Mouse (Mus musculus): ENCODE results near the gene Sult5a1.
"Not testable (repeated sequence)": the region's sequence is repeated elsewhere in the genome, so short reads cannot be mapped to it uniquely, and the experiment has no call there.

Gene Sult5a1

GRCm38 (mm10) chr8:123157888-123158465, at the start of gene Sult5a1:
Gene Sult5a1 (minus strand): TSS chr8:123158315.
- H3K27me3 ChIP-seq (ENCODE audit: control insufficient read depth, insufficient read depth, low read length, poor library complexity, severe bottlenecking) = no peaks in the 10 kb centered on the region
- H3K36me3 ChIP-seq (ENCODE audit: control insufficient read depth, insufficient read depth, low read length, poor library complexity, severe bottlenecking) = no peaks in the 10 kb centered on the region
- DNase-seq (ENCODE audit: low read depth, low spot score) = no peak

- H3K36me3 ChIP-seq (ENCODE audit: control insufficient read depth, insufficient read depth, low read length, poor library complexity, severe bottlenecking) = no peaks in the 10 kb centered on the region; the same call in none of the 2 replicates
- DNase-seq (ENCODE audit: low read depth, low spot score) = no peak
- no peaks in the 10 kb centered on the region for H3K27me3 ChIP-seq (ENCODE audit: control insufficient read depth, insufficient read depth, low read length, poor library complexity, severe bottlenecking)
Measured at GRCm38 (mm10) chr8:123203571-123203970, 45.5 kb upstream of the Sult5a1 start.

- peak; percentile 78 for DNase-seq (ENCODE audit: low read depth, low spot score)
- no peaks in the 10 kb centered on the region; the same call in 1 of the 2 replicates for H3K36me3 ChIP-seq (ENCODE audit: control insufficient read depth, insufficient read depth, low read length, poor library complexity, severe bottlenecking)
Measured at GRCm38 (mm10) chr8:123202288-123202687, 44.2 kb upstream of the Sult5a1 start.

GRCm38 (mm10) chr8:123199864-123200263, 41.7 kb upstream of the Sult5a1 start:
- Histone ChIP-seq H3K36me3 (ENCODE audit: control insufficient read depth, insufficient read depth, low read length, poor library complexity, severe bottlenecking) (no peaks in the 10 kb centered on the region; the same call in 1 of the 2 replicates), H3K27me3 (ENCODE audit: control insufficient read depth, insufficient read depth, low read length, poor library complexity, severe bottlenecking) (no peaks in the 10 kb centered on the region)
- no peak for DNase-seq (ENCODE audit: low read depth, low spot score)

More at GRCm38 (mm10) chr8:123202288-123202687, 44.2 kb upstream of the Sult5a1 start:
- no peaks in the 10 kb centered on the region for H3K27me3 ChIP-seq (ENCODE audit: control insufficient read depth, insufficient read depth, low read length, poor library complexity, severe bottlenecking)

- not testable (repeated sequence) for H3K36me3 ChIP-seq (ENCODE audit: control insufficient read depth, insufficient read depth, low read length, poor library complexity, severe bottlenecking); H3K27me3 ChIP-seq (ENCODE audit: control insufficient read depth, insufficient read depth, low read length, poor library complexity, severe bottlenecking); DNase-seq (ENCODE audit: low read depth, low spot score)
Measured at GRCm38 (mm10) chr8:123197016-123197415, 38.9 kb upstream of the Sult5a1 start.

GRCm38 (mm10) chr8:123193771-123194170, 35.7 kb upstream of the Sult5a1 start:
- DNase-seq (ENCODE audit: low read depth, low spot score) = no peak
- Histone ChIP-seq H3K27me3 (ENCODE audit: control insufficient read depth, insufficient read depth, low read length, poor library complexity, severe bottlenecking) (no peaks in the 10 kb centered on the region), H3K36me3 (ENCODE audit: control insufficient read depth, insufficient read depth, low read length, poor library complexity, severe bottlenecking) (no peaks in the 10 kb centered on the region)

GRCm38 (mm10) chr8:123191908-123192307, 33.8 kb upstream of the Sult5a1 start:
- Histone ChIP-seq H3K36me3 (ENCODE audit: control insufficient read depth, insufficient read depth, low read length, poor library complexity, severe bottlenecking) (no peaks in the 10 kb centered on the region), H3K27me3 (ENCODE audit: control insufficient read depth, insufficient read depth, low read length, poor library complexity, severe bottlenecking) (no peaks in the 10 kb centered on the region)
- DNase-seq (ENCODE audit: low read depth, low spot score) = no peak

- H3K27me3 ChIP-seq (ENCODE audit: control insufficient read depth, insufficient read depth, low read length, poor library complexity, severe bottlenecking) = no peaks in the 10 kb centered on the region
- H3K36me3 ChIP-seq (ENCODE audit: control insufficient read depth, insufficient read depth, low read length, poor library complexity, severe bottlenecking) = no peaks in the 10 kb centered on the region
- peak; percentile 32 for DNase-seq (ENCODE audit: low read depth, low spot score)
Measured at GRCm38 (mm10) chr8:123190678-123191077, 32.6 kb upstream of the Sult5a1 start.

GRCm38 (mm10) chr8:123188841-123189240, 30.7 kb upstream of the Sult5a1 start:
- no peaks in the 10 kb centered on the region for H3K27me3 ChIP-seq (ENCODE audit: control insufficient read depth, insufficient read depth, low read length, poor library complexity, severe bottlenecking)
- DNase-seq (ENCODE audit: low read depth, low spot score) = no peak

GRCm38 (mm10) chr8:123188006-123188405, 29.9 kb upstream of the Sult5a1 start:
- DNase-seq (ENCODE audit: low read depth, low spot score) = no peak
- Histone ChIP-seq H3K27me3 (ENCODE audit: control insufficient read depth, insufficient read depth, low read length, poor library complexity, severe bottlenecking) (no peaks in the 10 kb centered on the region), H3K36me3 (ENCODE audit: control insufficient read depth, insufficient read depth, low read length, poor library complexity, severe bottlenecking) (no peaks in the 10 kb centered on the region)

More at GRCm38 (mm10) chr8:123188841-123189240, 30.7 kb upstream of the Sult5a1 start:
- no peaks in the 10 kb centered on the region for H3K36me3 ChIP-seq (ENCODE audit: control insufficient read depth, insufficient read depth, low read length, poor library complexity, severe bottlenecking)

- no peaks in the 10 kb centered on the region for H3K27me3 ChIP-seq (ENCODE audit: control insufficient read depth, insufficient read depth, low read length, poor library complexity, severe bottlenecking)
- H3K36me3 ChIP-seq (ENCODE audit: control insufficient read depth, insufficient read depth, low read length, poor library complexity, severe bottlenecking) = no peaks in the 10 kb centered on the region
- DNase-seq (ENCODE audit: low read depth, low spot score) = no peak
Measured at GRCm38 (mm10) chr8:123185566-123186409, 27.7 kb upstream of the Sult5a1 start, which contains the start of gene Dpep1. Gene Dpep1 (plus strand): TSS chr8:123186242.

- no peak for DNase-seq (ENCODE audit: low read depth, low spot score)
- no peaks in the 10 kb centered on the region for H3K27me3 ChIP-seq (ENCODE audit: control insufficient read depth, insufficient read depth, low read length, poor library complexity, severe bottlenecking)
Measured at GRCm38 (mm10) chr8:123181391-123181790, 23.3 kb upstream of the Sult5a1 start.

GRCm38 (mm10) chr8:123156070-123156773, 1.9 kb downstream of the Sult5a1 start:
- DNase-seq (ENCODE audit: low read depth, low spot score) = no peak
- Histone ChIP-seq H3K36me3 (ENCODE audit: control insufficient read depth, insufficient read depth, low read length, poor library complexity, severe bottlenecking) (no peaks in the 10 kb centered on the region), H3K27me3 (ENCODE audit: control insufficient read depth, insufficient read depth, low read length, poor library complexity, severe bottlenecking) (no peaks in the 10 kb centered on the region)

More at GRCm38 (mm10) chr8:123181391-123181790, 23.3 kb upstream of the Sult5a1 start:
- no peaks in the 10 kb centered on the region for H3K36me3 ChIP-seq (ENCODE audit: control insufficient read depth, insufficient read depth, low read length, poor library complexity, severe bottlenecking)

GRCm38 (mm10) chr8:123155177-123155576, 2.9 kb downstream of the Sult5a1 start:
- DNase-seq (ENCODE audit: low read depth, low spot score) = no peak
- Histone ChIP-seq H3K27me3 (ENCODE audit: control insufficient read depth, insufficient read depth, low read length, poor library complexity, severe bottlenecking) (no peaks in the 10 kb centered on the region), H3K36me3 (ENCODE audit: control insufficient read depth, insufficient read depth, low read length, poor library complexity, severe bottlenecking) (no peaks in the 10 kb centered on the region)

All from splenic B cell, adult 2 months (primary cell).